Mouse (Mus musculus) 416B (cell line): ENCODE data around the gene Phactr1.

Experiments
- DNase-seq: peaks from one replicate; pipeline ENCODE4 v3.0.0; 2011; ENCODE audit warnings: low read depth

The Phactr1 gene

DNA sequence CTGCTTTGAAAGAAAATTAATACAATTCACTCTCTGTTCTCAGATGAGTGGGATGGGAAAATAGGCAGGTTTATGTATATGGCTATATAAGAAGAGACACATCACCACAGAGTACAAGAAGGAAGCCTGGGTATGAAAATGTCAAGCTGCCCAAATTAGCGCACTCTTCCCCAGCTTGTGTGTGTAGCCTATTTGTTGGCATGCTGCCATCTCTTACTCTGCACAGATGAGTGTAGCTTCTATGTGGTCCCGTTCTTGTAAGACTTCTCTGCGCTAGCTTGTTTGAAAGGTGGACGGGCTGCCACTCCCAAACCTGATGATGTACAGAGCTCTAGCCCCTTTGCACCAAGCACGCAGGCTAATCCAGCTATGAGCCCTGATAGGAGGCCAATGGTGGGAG lies 78.7 kb downstream of the Phactr1 start:
- no peak for DNase-seq

DNA sequence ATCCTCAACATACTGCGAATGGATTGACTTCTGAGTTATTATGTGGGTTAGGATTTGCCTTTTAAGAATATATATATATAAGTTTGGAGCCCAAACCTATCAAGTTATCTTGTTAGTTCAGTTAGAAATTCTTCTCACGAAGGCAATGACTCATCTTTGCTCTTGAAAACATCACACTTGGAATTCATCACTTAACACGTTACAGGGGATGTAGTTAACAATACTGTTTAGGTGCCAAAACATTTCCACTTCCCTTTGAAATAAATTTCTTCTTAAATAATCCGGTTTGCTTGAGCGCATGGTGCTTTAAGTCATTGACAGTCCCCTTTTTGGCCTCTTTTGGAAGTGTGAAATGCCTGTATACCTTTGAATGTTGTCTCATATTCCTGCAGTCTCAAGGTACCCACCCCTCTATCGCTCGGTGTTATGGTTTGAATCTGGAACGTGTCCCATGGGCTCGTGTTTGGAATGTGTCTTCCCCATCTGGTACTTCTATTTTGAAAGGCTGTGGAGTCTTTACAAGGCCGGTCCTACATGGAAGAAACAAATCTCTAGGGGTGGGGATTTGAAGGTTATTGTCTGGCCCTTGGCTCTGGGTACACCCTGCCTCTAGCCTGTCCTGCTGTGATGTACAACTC lies 80.6 kb downstream of the Phactr1 start:
- DNase-seq = no peak

DNA sequence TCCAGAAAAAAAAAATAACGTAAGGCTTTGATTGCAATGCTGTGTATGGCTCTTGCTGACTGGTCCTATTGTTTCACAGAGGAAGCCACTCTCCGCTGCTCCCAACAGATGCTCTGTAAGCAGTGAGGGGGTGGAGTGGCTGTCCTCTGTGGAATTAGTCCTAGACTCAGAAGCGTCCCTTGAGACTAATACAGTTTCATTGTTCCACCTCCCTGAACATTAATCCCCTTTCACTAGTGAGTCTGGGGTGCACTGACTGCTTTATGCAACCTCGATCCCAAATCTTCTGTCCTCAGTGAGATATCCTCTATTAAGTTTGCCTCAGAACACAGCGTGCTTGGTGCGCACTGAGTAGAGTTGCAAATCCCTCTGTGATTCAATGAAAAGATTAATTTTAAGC lies 91.9 kb downstream of the Phactr1 start:
- no peak for DNase-seq

DNA sequence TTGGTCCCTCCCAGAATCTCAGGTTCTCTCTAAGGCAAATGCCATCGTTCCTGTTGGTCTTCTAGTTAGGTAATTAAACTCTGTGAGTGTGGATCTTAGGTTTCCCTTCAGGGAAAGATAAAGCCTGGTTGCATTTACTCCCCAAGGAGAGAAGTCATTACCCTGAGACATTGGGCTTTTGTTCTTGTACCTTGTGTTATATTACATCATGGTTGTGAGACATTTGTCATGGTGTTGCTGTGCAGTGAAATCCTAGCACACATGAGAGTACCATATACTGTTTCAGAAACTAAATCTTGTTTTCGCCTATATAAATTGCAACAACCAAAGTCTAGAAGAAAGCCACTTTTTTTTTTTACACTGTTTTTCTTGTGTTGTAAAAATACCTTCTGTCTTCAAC lies 93.6 kb downstream of the Phactr1 start:
- DNase-seq = no peak

DNA sequence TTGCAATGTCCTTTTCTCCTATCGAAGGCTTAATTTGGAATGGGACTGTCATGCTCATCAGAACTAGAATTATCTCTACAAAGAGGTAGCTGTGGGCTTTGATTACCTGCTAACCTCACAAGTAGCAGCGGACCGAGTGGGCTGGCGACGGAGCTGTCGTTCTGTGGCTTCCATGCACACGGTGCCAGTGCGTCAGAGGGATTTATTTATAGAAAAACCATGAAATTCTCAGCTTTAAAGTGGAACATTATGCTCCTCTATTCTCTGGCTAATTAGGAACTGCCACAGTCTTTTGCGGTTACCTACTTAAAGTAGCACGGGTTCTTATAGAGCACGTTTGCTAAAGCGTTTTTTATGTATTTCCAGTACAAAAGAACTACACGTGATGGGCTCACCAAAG lies 101.7 kb downstream of the Phactr1 start:
- no peak for DNase-seq

DNA sequence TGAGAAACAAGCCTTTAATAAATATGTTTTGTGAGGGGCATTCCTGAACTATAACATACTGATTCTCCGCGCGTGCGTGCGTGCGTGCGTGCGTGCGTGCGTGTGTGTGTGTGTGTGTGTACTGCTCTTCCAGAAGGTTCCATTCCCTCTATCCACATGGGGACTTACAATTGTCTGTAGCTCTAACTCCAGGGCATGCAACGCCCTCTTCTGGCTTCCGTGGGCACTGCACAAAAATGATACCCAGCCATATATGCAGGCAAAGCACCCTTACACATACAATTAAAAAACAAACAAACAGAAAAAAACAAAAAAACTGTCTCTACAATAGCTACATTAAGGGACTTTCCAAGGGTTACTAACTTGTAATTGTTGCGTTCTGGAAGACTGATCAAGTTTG lies 108.8 kb downstream of the Phactr1 start:
- DNase-seq = no peak

DNA sequence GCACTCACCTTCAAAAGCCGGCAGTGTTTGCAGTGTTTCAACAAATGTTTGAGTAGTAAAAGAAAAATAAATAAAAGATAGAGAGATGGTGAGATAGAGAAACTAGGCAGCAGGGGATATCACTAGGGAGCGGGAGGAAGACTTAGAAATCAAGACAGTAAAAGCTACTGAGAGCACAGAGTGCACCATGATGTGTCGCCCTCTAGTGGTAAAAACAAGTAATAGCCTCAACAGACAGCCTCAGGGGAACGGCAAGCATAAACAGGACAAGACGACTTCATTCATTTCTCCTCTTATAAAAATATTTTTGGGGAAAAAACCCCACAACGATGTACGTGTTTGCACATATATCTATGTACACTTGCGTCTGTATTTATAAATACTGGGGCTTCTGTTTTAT lies 111.9 kb downstream of the Phactr1 start:
- peak; percentile 36 for DNase-seq

DNA sequence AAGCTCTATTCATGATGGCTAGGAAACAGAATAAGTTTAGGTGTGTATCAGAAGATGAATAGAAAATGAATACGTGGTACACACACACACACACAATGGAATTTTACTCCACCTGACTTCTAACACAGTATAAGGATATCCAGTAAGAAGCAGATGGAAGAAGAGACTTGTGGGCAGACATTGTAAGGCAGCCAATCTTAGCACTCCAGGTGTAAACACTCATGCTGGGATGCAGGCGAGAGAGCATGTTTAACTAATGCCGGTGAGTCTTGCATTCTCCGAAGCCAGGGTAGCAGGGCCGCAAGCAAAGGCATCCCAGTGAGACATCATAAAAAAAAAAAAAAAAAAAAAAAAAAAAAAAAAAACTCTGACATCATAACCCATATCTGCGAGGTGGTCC lies 120.1 kb downstream of the Phactr1 start:
- no peak for DNase-seq

DNA sequence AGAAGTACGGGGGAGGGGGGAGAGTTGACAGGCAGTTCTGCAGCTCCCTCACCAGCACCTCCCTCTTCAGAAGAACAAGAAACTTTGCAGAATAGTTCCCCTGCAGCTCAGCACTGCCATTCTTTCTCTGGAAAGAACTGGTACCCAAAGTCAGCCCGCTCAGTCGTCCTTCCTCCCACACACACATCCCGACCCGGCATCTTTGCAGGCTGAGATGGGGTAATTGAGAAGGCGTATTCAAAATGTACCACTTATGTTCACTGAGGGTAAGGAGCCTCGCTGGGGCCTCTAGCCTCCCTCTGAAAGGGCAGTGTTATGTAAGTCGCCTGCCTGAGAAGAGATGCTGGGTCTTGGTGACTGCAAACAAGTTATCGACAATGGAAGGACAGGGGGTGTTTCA lies 123.9 kb downstream of the Phactr1 start:
- no peak for DNase-seq

DNA sequence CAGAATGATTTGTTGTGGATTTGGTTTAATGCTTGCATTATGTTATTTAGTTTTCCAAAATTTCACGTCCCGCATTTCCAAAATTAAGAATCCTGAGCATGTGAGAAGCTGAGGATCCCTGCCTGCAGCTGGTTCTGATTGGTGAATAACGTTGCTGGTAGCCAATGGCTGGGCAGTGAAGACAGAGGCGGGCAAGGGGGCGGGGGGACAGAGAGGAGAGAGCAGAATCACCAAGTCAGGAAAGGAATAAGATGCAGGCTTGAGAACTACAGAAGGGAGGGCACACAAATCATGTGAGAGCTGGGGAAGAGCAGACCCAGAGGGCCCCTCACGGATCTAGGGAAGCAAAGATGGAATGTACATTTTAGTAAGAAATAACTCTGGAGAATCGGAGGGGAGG lies 132.3 kb downstream of the Phactr1 start:
- DNase-seq = no peak

DNA sequence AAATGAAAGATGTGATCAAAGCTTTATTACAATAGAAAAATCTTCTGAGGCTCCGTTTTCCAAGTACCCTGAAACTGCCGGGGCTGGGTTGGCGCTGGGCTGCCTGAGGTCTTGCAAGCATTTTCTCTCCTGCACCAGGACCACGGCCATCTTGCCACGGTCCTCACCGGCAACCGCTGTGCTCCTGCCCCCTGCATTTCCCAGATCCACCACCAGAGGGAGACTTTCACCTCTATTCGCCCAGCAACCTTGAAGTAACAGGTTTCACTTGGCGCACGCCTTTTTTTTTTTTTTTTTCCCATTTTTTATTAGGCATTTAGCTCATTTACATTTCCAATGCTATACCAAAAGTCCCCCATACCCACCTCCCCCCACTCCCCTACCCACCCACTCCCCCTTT lies 138.0 kb downstream of the Phactr1 start:
- DNase-seq = peak; percentile 67

DNA sequence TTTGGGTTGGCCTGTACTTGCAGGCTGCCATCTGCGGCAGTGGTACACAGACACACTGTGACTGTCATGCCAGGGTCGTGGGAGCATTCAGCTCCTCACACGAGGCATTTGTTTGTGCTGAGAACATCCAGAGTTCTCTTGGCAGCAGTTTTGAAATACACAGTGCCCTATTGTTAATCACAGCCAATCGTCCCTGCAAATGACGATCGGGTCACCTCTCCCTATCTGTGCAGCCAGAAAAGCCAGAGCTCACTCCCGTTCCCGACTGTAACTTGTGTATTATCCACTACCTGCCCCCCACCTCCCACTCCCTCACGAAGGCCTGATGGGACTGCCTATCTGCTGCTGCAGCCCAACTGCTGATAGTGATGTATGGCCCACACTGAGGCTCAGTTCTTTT lies 140.1 kb downstream of the Phactr1 start:
- no peak for DNase-seq

DNA sequence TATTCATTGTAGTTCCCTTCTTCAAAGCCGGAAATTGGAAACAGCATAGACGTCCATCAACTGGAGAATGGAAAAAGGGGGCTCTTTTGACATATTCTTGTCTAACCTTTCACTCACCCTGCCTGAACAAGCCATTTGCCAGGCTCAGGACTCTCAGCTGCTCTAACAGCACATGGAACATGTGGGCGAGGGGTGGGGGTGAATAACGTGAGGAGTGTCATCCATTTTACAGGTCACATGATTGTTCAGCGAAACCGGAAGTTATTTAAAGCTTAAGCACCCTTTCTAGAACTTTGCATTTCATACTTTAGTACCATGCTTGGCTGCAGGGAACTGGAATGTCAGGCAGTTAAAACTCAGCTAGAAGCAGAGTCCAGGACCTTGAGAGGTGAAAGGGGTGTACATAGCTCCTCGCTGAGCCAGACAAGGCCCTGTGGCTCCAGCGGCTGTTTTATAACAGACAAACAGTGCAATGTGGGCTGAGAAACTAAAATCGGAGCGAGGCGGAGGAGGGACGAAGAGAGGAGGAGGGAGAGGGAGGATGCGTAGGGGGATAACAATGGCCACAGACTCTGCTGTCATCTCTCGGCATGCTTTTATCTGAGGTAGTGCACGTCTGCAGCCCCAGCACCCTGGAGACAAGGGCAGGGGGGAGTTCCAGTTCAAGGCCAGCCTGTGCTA lies 141.1 kb downstream of the Phactr1 start:
- DNase-seq = no peak

DNA sequence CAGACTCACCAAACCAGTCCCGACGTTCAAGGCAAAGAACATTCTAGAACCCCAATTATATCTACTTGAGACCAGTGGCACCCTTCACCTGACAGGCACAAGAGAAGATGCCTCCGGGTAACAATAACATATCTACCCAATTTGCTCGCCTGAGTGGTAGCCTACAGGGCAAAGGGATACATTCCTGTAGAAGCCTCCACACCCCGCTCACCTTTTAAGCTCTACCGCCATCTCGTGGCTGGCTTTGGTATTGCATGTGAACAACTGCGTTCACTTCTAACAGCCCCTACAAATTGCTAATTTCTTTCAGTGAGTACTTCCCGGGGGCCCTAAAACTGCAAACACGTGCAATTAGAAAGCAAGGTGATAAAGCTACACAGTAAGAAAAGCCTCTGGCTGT lies 142.1 kb downstream of the Phactr1 start:
- peak; percentile 64 for DNase-seq

DNA sequence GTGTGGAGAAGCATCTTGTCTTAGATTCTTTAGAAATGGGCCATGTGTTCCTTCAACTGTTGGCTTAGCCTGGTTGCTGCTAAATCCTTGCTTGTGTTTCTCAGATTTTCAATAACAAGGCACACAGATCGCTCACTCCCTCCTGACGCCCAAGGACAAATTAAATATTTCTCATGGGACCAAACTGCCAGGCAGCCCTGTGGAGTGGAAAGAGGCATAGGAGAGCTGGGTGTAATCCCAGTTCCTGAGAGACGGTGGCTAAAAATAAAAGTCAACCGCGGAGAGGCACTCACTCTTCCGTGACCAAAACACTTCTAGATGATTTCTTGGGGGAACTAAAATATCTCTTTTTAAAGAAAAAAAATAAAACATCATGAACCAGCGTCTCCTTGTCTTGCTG lies 143.5 kb downstream of the Phactr1 start:
- no peak for DNase-seq

DNA sequence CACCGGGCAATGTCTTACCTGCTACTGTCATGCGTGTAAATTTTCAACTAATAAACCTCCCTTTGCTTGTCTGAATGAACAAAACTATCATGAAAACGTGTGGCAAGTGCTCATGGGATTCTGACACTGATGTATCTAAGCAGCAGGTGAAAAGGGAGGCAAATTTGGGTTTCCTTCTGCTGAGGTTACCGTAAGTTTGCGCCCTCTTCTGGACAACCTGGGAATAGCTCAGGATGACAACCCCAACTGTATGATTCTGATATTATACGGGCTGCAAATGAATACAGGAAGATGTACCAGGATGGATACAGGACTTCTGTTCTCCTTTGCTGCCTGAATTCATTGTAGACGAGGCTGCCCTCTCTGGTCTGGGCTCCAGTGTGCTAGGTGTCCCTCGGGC lies 146.2 kb downstream of the Phactr1 start:
- peak; percentile 29 for DNase-seq

DNA sequence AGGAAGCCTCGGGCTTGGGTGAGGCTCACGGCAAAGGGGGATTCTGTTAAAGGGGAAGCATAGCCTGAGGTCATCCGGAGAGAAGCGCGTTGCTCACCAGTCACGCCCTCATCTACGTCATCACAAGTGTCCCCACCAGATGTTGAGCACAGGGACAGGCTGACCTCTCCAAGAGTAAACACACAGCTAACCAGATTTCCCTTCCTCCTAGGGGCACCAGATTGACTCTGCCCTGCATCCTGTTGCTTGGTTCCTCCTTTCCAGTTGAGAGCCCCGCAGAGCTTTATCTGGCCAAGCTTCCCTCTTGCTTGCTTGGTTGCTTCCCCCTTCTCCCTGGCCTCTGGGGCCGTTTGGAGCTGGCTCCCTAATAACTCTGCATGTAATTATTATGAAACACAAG lies 148.6 kb downstream of the Phactr1 start:
- no peak for DNase-seq

DNA sequence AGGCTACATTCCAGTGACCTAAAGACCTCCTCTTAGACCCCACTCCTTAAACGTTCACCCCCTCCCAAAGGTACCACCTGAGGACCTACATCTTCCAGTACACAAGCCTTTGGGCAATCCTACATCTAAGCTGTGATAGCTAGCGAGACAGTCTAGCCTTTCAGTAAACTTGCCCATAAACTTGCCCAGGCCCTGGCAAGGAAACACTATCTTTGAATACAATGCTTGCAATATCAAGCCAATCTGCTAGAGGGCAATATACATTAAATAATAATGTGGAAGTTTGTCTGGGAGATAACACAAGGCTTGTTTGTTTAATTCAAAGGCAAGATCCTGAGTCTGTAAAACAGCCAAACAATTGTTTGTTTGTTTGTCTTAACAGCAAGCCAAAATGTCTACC lies 155.0 kb downstream of the Phactr1 start:
- peak; percentile 9 for DNase-seq

DNA sequence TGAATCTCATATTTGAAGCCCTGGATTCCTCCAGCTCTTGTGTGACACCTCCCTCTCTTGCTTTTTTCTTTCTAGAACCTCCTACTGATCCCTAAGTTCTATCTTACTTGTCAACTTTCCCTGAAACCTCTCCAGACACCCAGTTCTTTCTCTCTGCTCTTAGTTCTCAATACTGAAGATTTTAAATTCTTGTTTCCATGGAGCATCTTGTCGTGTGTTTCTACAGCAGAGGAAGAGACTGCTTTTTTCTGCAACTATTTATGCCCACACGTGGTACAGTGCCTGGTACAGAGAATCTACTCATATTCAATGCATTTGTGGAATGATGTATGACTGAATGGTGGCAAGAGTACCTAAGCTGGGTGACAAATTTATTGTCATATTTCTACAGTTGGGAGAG lies 158.9 kb downstream of the Phactr1 start:
- DNase-seq = no peak

DNA sequence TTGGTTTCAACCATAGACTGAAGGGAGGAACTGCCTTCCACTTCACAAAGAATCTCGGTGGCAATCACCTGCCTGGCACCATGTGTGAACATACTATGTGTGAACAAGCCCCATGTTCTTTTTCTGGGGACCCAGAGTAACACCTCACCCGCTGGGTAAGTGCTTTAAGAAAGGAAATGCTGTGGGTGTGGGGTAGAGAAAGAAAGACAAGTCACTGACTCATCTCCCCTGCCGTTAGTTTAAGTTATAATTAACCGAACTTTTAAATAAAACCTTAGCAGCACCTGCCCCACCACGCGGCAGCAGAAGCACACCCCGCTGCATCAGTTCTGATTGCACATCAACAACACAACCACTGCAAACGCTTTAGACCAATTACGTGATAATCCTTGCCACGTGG lies 171.7 kb downstream of the Phactr1 start:
- DNase-seq = no peak

DNA sequence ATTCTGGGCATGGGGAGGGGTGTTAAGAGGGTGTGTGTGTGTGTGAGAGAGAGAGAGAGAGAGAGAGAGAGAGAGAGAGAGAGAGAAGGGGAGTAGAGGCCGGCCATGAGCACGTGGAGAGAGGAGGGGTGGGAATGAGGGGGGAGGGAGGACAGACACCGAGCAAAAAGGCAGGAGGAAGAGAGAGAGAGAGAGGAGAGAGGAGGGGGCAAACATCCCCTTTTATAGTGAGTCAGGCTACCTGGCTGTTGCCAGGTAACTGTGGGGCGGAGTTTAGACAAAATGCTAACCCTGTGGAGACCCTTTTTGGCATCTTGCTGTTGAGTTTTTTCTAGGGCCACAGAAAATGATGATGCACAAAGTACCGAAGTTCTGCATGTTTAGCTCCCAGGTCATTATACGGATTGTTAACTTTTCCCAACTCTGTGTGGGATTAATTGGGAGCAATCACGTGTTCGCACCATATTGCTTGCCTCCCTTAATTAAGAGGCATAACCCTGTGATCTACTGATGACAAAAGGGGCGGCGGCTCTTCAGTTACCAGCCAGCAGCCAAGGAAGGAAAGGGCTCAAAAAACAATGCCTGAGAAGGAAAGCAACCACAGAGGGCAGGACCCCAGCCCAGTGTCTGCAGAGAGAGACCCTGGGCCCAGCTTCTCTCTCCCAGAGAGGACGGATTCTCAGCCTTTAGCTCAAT lies 173.6 kb downstream of the Phactr1 start:
- DNase-seq = no peak

DNA sequence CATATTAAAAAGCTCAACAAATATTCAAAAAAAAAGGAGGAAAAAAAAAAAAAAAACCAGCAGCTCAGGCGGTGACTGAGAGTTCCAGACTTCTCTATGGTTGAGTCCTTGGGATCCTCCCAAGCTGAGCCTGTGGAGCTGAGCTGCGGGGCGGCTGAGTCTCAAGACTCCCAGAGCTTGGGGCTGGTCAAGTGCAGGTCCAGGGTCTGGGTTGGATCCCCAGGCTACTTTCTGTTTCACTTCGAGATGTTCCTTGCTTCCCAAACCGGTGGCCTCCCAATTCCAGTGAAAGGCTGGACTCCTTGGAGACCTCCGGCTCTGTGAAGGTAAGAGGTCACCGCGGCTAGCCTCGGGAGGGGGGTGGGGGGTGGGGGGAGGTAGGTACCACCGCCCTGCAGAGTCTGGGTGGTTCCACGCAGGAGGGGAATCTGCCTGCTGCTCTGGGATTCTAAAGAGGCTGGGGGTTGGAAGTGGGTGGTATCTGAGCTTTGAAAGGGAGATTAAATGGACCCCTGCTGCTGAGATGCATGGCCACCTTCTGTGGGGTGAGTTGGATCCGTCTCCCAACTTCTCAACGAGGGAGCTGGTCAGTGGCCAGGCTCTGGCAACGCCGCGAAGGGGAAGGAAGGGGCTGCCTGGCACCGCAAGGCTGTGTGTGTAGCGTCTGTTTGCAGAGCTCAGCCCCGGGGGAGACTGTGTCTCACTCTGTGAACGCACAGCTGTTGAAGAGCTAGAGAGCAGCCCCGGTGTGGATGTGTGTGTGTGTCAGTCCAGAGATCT lies 185.9 kb downstream of the Phactr1 start:
- DNase-seq = no peak

DNA sequence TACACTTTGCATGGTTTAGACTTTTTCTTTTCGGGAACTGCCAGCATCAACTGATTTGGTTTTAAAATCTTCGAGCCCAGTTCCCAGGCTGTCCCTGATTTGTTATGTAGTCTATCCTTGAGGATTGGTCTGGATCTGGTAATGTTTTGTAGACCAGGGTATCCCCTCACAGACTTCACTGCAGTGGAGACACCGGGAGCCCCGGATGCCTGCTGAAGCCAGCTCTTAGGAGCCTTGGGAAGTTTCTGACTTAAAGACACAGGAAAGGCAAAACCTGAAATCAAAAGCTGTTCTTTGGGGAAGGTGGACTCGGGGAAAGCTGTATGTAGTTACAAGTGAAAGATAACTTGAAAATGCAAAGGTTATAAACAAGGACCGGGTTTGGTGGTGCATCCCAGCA lies 186.6 kb downstream of the Phactr1 start:
- DNase-seq = no peak
